Mouse (Mus musculus) midbrain, embryonic 14.5 days (tissue): ENCODE data around the gene Pam. TPM values are rescaled to one million over a fixed set of nuclear protein-coding genes. Genes with fewer than 3 reads are reported as not detected.
"Not testable (repeated sequence)": the region's sequence is repeated elsewhere in the genome, so short reads cannot be mapped to it uniquely, and the experiment has no call there.

Experiments used
- ATAC-seq: fragments of 200-750 bp; cut with Nextera tagmentation; 2 replicates; pipeline ENCODE4 v1.8.0; 2017; ENCODE audit warnings: moderate number of reproducible peaks, moderate library complexity; ENCODE audit not compliant: low FRiP score, low TSS enrichment
- DNase-seq: peaks from one replicate; pipeline ENCODE4 v3.0.0-alpha.2; 2015
- H3K27ac ChIP-seq: fragments of 300-500 bp; sonication (generic); replicated peaks from 2 replicates; pipeline ENCODE4 v1.5.1; 2014; ENCODE audit warnings: mild to moderate bottlenecking, low read depth, low read length, moderate library complexity
- H3K27me3 ChIP-seq: fragments of 300-500 bp; sonication (generic); 2 replicates; pipeline ENCODE4 v1.6.1; 2014; ENCODE audit warnings: low read length, control low read depth, mixed read lengths; ENCODE audit not compliant: control insufficient read depth, insufficient read depth
- H3K36me3 ChIP-seq: fragments of 300-500 bp; sonication (generic); 2 replicates; pipeline ENCODE4 v1.6.1; 2014; ENCODE audit warnings: low read length, control low read depth; ENCODE audit not compliant: control insufficient read depth, insufficient read depth
- H3K4me1 ChIP-seq: fragments of 300-500 bp; sonication (generic); 2 replicates; pipeline ENCODE4 v1.6.1; 2014; ENCODE audit warnings: mild to moderate bottlenecking, antibody characterized with exemption, low read length, control low read depth; ENCODE audit not compliant: control insufficient read depth, insufficient read depth
- H3K4me2 ChIP-seq: fragments of 300-500 bp; sonication (generic); 2 replicates; pipeline ENCODE4 v1.6.1; 2014; ENCODE audit warnings: mild to moderate bottlenecking, low read length, moderate library complexity
- H3K4me3 ChIP-seq: fragments of 300-500 bp; sonication (generic); replicated peaks from 2 replicates; pipeline ENCODE4 v1.5.1; 2014; ENCODE audit warnings: low read depth, low read length
- H3K9ac ChIP-seq: fragments of 300-500 bp; sonication (generic); replicated peaks from 2 replicates; pipeline ENCODE4 v1.6.1; 2014; ENCODE audit warnings: mild to moderate bottlenecking, low read length, moderate library complexity
- H3K9me3 ChIP-seq: fragments of 300-500 bp; sonication (generic); 2 replicates; pipeline ENCODE4 v1.6.1; 2016; ENCODE audit warnings: low read length, control low read depth, mixed read lengths; ENCODE audit not compliant: control insufficient read depth
- WGBS: fragments of 180-500 bp; shearing (Covaris S2); extraction: QIAGEN DNeasy Blood & Tissue Kit; methylation state at CpG from one replicate; pipeline ENCODE4 v1.1.7; 2014; 5-methylcytosine and 5-hydroxymethylcytosine counted together
- polyA plus RNA-seq: library from polyadenylated mRNA; unstranded; fragments of >200 nt; fragmentation: Nextera tagmentation; extraction: Ambion mirVana; gene quantifications from 2 replicates; pipeline ENCODE4 v1.2.1, GENCODE M21; 2014

Pam gene
- polyA plus RNA-seq, 1 experiment from 2014 or later = 47.2 TPM

DNA sequence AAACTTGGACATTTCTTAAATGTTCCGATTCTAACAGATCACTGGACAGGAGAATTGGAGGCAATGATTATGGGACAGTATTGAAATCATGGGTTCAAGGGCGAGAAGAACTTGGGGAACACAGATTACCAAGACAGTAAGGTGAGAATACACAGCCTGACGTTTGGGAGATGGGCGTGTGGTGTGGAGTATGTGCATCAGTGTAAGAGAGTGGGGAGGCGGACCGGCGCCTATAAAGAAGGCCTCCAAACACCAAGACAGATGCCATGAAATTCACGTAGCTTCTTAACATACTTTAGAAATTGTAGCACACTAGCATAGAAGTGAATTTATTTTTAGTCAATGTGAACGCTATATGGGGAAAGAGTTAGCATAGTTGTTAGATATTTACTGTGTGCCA, 76.5 kb downstream of the Pam start:
- 0 out of 2 replicates have a peak, but pooled peaks cover 3% of the 10 kb centered on the region for H3K4me1 ChIP-seq
- H3K27me3 ChIP-seq = no peaks in the 10 kb centered on the region
- no peaks in the 10 kb centered on the region for H3K9me3 ChIP-seq
- DNase-seq (no peak), ATAC-seq (no peak)
- no peaks in the 10 kb centered on the region for H3K36me3 ChIP-seq
- H3K4me2 ChIP-seq = no peak overlapping the region
- no peak overlapping the region for H3K4me3 ChIP-seq
- no peak overlapping the region for H3K9ac ChIP-seq
- WGBS = 92% methylated on average over 9 of the region's 9 CpGs
- H3K27ac ChIP-seq = no peak overlapping the region

DNA sequence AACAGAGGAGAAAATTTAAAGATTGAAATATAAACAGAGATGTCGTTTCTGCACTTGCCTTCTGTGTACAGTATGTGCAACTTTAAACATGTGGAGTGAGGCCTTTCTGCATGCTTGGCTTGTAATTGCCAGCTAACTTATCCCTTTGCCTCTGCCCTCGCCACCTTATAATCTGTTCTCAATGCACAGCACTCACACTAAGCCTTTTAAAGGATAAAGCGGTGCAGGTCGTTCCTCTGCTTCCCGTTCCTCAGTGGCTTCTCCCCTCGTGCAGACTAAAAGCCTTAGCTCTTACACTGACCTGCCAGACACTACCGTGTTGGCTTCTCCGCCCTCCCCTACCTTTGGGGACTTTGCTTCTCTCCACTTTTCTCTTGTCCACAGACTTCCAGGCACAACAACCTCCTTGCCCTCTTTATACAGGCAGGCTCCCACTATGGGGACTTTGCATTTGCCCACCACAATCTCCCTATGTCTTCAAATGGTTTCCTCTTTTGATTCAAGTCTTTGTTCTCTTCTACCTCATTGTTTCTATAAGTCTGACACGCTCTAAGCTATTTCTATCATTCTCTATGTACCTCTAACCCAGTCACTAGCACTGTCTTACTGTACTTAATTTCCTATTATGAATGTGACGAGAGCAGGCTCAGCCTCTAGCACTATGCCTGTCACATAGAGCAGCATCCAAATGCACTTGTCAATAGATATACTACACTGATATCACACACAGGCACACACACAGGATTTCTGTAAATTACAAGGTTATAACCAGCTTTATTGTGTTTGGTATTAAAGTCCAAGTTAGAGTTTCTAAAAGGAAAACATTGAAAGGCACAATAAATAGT, 79.2 kb downstream of the Pam start:
- H3K9ac ChIP-seq = no peak overlapping the region
- no peaks in the 10 kb centered on the region for H3K36me3 ChIP-seq
- 0 out of 2 replicates have a peak overlapping the region, but pooled peaks have one; percentile 3 for H3K4me2 ChIP-seq
- 0 out of 2 replicates have a peak, but pooled peaks cover 3% of the 10 kb centered on the region for H3K4me1 ChIP-seq
- H3K27ac ChIP-seq = peak overlapping the region; percentile 27; the same call in 1 of the 2 replicates
- DNase-seq = peak; percentile 39
- H3K9me3 ChIP-seq = no peaks in the 10 kb centered on the region
- no peaks in the 10 kb centered on the region for H3K27me3 ChIP-seq
- 21% methylated on average over 10 of the region's 10 CpGs for WGBS
- no peak overlapping the region for H3K4me3 ChIP-seq
- peak; percentile 37; the same call in 1 of the 2 replicates for ATAC-seq

- WGBS = 72% methylated on average over 4 of the region's 4 CpGs
- H3K4me1 ChIP-seq = 0 out of 2 replicates have a peak, but pooled peaks cover 3% of the 10 kb centered on the region
- DNase-seq (no peak), ATAC-seq (no peak)
- no peak overlapping the region for H3K4me3 ChIP-seq
- H3K27ac ChIP-seq = no peak overlapping the region
- no peaks in the 10 kb centered on the region for H3K9me3 ChIP-seq
- no peak overlapping the region for H3K4me2 ChIP-seq
- no peaks in the 10 kb centered on the region for H3K27me3 ChIP-seq
- H3K36me3 ChIP-seq = no peaks in the 10 kb centered on the region
- H3K9ac ChIP-seq = no peak overlapping the region
Measured at GRCm38 (mm10) chr1:98015564-98015963, 79.9 kb downstream of the Pam start.

GRCm38 (mm10) chr1:98002561-98003425, 92.7 kb downstream of the Pam start:
- Histone ChIP-seq H3K4me3 (no peak overlapping the region), H3K9ac (no peak overlapping the region), H3K27ac (no peak overlapping the region; the same call in 1 of the 2 replicates), H3K27me3 (no peaks in the 10 kb centered on the region), H3K36me3 (no peaks in the 10 kb centered on the region), H3K9me3 (no peaks in the 10 kb centered on the region), H3K4me2 (no peak overlapping the region), H3K4me1 (peaks cover 4% of the 10 kb centered on the region)
- 71% methylated on average over 7 of the region's 7 CpGs for WGBS
- DNase-seq = peak; percentile 45
- ATAC-seq = no peak

- 94% methylated on average over 2 of the region's 2 CpGs for WGBS
- no peak for ATAC-seq
- no peak for DNase-seq
Measured at GRCm38 (mm10) chr1:97999465-97999864, 96.0 kb downstream of the Pam start.

DNA sequence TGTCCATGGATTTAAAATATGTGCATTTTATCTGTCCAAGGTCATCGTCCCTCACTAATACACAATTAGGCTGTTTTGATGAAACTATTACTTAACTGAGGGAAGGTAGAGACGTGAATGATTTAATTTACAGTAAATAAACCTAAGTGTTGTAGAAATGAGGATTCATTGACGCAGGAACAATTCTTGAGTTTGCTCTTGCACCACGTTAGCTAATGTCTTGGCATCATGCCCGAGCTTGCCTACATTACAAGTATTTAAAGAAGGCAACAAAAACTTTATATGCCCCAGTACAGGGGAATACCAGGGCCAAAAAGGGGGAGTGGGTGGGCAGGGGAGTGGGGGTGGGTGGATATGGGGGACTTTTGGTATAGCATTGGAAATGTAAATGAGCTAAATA, 96.5 kb downstream of the Pam start:
- WGBS = 77% methylated on average over 5 of the region's 5 CpGs
- not testable (repeated sequence) for H3K27me3 ChIP-seq, H3K4me2 ChIP-seq, H3K9me3 ChIP-seq, H3K4me1 ChIP-seq, H3K4me3 ChIP-seq, H3K9ac ChIP-seq, H3K27ac ChIP-seq, ATAC-seq, DNase-seq, H3K36me3 ChIP-seq

More at GRCm38 (mm10) chr1:97999465-97999864, 96.0 kb downstream of the Pam start:
- Histone ChIP-seq H3K27ac (no peak overlapping the region), H3K36me3 (no peaks in the 10 kb centered on the region), H3K27me3 (no peaks in the 10 kb centered on the region), H3K4me3 (no peak overlapping the region), H3K4me1 (peaks cover 4% of the 10 kb centered on the region), H3K9ac (no peak overlapping the region), H3K4me2 (no peak overlapping the region), H3K9me3 (no peaks in the 10 kb centered on the region)

DNA sequence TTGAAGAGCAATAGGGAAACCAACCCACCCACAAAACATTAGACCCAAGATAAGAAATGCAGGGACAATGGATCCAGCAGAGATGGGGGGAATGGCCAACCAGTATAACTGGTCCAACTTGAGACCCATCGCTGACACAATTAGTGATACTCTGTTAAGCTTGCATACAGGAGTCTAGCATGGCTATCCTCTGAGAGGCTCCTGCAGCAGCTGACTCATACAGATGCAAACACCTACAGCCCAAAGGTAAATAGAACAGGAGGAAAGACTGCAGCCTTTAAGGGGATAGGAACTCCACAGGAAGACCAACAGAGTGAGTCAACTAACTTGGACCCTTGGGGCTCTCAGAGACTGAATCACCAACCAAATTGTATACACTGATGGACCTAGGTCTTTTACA, 98.4 kb downstream of the Pam start:
- Histone ChIP-seq H3K4me2 (no peak overlapping the region), H3K9ac (no peak overlapping the region), H3K27ac (no peak overlapping the region), H3K9me3 (no peaks in the 10 kb centered on the region), H3K4me1 (no peaks in the 10 kb centered on the region), H3K36me3 (no peaks in the 10 kb centered on the region), H3K4me3 (no peak overlapping the region), H3K27me3 (no peaks in the 10 kb centered on the region)
- DNase-seq (no peak), ATAC-seq (no peak)
- 82% methylated on average over 1 of the region's 1 CpGs for WGBS

DNA sequence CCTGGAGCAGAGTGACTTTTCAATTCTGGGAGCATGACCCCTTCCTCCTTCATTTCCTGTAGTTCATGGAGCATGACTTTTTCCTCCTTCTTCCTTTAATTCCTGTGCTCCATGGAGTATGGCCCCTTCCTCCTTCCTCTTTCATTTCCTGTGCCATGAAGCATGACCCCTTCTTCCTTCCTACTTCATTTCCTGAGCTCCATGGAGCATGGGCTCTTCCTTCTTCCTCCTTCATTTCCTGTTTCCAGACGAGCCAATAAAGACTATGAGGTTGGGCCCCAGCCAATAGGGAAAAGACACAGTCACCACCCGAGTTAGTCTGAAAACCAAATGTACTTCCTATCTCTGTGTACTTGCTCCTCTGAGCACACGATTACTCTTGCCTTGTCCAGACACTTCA, 103.5 kb downstream of the Pam start:
- Histone ChIP-seq H3K9me3 (no peaks in the 10 kb centered on the region), H3K4me2 (no peak overlapping the region), H3K27me3 (no peaks in the 10 kb centered on the region), H3K36me3 (no peaks in the 10 kb centered on the region), H3K27ac (no peak overlapping the region), H3K4me1 (no peaks in the 10 kb centered on the region), H3K9ac (no peak overlapping the region), H3K4me3 (no peak overlapping the region)
- DNase-seq (no peak), ATAC-seq (no peak)
- 86% methylated on average over 3 of the region's 3 CpGs for WGBS
